Comparison of ENCODE assay signal across 19 mouse cellular contexts in genomic region chr9:47125517-47125916, GRCm38 (mm10).
A peak's percentile ranks its signal among the peaks of the same experiment; 100 is the strongest.
DNase-seq lines count a peak whose midpoint lies in the region; ATAC-seq lines count a peak whose summit lies in the region.
"Had no signal": no experiment of that assay in that cellular context is flagged by ENCODE, and none has a peak within 500 bp of the region (broad histone marks: within the 10 kb centered on the region; RNA-seq: fewer than 3 reads in every experiment).

No protein-coding gene starts in this region.

- intact Hi-C loops in left cerebral cortex, postnatal 14 days (cut with DNase I) = no loop called here

- H3K4me3 ChIP-seq in midbrain, embryonic 15.5 days = no peak overlapping the region
- H3K4me3 ChIP-seq: erythroblast, embryonic 14.5 days; heart, adult 2 months; heart, embryonic 15.5 days; hindbrain, embryonic 12.5 days; left cerebral cortex, adult 2 months; limb, embryonic 15.5 days; midbrain, embryonic 10.5 days had no signal

- ATAC-seq in midbrain, embryonic 15.5 days (replicated peaks) = no peak
- ATAC-seq: forebrain, embryonic 14.5 days; inflammation-experienced regulatory T-cells, adult 6 months had no signal

- no peaks in the 10 kb centered on the region for H3K4me1 ChIP-seq in midbrain, embryonic 15.5 days
- H3K4me1 ChIP-seq: heart, embryonic 15.5 days; hindbrain, embryonic 12.5 days; limb, embryonic 15.5 days; midbrain, embryonic 10.5 days had no signal

- H3K9ac ChIP-seq in midbrain, embryonic 15.5 days = no peak overlapping the region
- H3K9ac ChIP-seq: heart, embryonic 15.5 days; hindbrain, embryonic 12.5 days; limb, embryonic 15.5 days had no signal

- H3K27me3 ChIP-seq in midbrain, embryonic 15.5 days (replicated peaks) = no peaks in the 10 kb centered on the region
- H3K27me3 ChIP-seq: hindbrain, embryonic 12.5 days; limb, embryonic 15.5 days had no signal

- H3K27ac ChIP-seq in midbrain, embryonic 15.5 days = no peak overlapping the region
- H3K27ac ChIP-seq: heart, adult 2 months; heart, embryonic 15.5 days; hindbrain, embryonic 12.5 days; left cerebral cortex, adult 2 months; limb, embryonic 15.5 days; midbrain, embryonic 10.5 days had no signal

- H3K4me2 ChIP-seq in midbrain, embryonic 15.5 days = no peak overlapping the region
- H3K4me2 ChIP-seq: heart, embryonic 15.5 days; hindbrain, embryonic 12.5 days; limb, embryonic 15.5 days had no signal

- H3K36me3 ChIP-seq in midbrain, embryonic 15.5 days (replicated peaks) = no peaks in the 10 kb centered on the region
- H3K36me3 ChIP-seq: heart, embryonic 15.5 days; hindbrain, embryonic 12.5 days; limb, embryonic 15.5 days; midbrain, embryonic 10.5 days had no signal

- no peaks in the 10 kb centered on the region for H3K9me3 ChIP-seq in midbrain, embryonic 15.5 days
- H3K9me3 ChIP-seq: heart, embryonic 15.5 days; hindbrain, embryonic 12.5 days; limb, embryonic 15.5 days; midbrain, embryonic 10.5 days had no signal

- WGBS in midbrain, embryonic 15.5 days = 84% methylated on average over 3 of the region's 3 CpGs

- peak; percentile 8 to 57 for DNase-seq in frontal cortex, adult 2 months (ENCODE audit: extremely low spot score in 1 of 2, low spot score in 1 of 2)
- DNase-seq in frontal cortex, postnatal 10 days (ENCODE audit: low spot score in 2 of 2) = no peak
- DNase-seq in cerebellum, adult 8-10 months = peak; percentile 31
- DNase-seq in left cerebral cortex, postnatal 14 days (ENCODE audit: low spot score in 2 of 2) = peak; percentile 27 to 38
- DNase-seq in right cerebral cortex, postnatal 36 days (ENCODE audit: low spot score in 2 of 2) = peak; percentile 7 to 17
- DNase-seq in gastrocnemius, postnatal 25 days = no peak
- DNase-seq: adrenal gland, adult 2 months; gastrocnemius, postnatal 10 days; heart, adult 2 months; thymus, postnatal 25 days had no signal

Comparison
In these comparisons a context has a peak if more than half of its experiments do, and no peak if none do; other contexts are left out.
1. DNase-seq: peak in frontal cortex, adult 2 months (2 of 2), cerebellum, adult 8-10 months (single experiment), left cerebral cortex, postnatal 14 days (2 of 2) and right cerebral cortex, postnatal 36 days (2 of 2); none in frontal cortex, postnatal 10 days (0 of 2) and gastrocnemius, postnatal 25 days (single experiment).